Mouse (Mus musculus): Measurements from ENCODE around the gene Ate1.
A peak's percentile ranks its signal among the peaks of the same experiment; 100 is the strongest.
"Not testable (repeated sequence)": the region's sequence is repeated elsewhere in the genome, so short reads cannot be mapped to it uniquely, and the experiment has no call there.

The Ate1 gene

DNA sequence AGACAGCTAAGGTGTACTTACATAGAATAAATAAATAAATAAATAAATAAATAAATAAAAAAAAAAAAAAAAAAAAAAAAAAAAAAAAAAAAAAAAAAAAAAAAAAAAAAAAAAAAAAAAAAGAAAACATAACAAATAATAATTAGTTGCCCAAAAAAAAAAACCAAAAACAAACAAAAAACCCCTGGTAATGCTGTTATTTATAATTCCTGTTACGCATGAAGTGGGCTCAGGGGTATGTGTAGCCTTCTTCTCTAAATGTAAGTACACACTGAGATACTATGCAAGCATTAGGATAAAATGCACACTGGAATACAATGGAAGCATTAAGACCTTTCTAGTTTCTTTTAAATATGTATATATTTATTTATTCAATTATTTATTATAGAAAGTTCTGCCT is 130.1 kb downstream of the Ate1 start:
- not testable (repeated sequence) for DNase-seq

- DNase-seq: no peak
Observed at GRCm38 (mm10) chr7:130386308-130386707, 133.9 kb downstream of the Ate1 start.

DNA sequence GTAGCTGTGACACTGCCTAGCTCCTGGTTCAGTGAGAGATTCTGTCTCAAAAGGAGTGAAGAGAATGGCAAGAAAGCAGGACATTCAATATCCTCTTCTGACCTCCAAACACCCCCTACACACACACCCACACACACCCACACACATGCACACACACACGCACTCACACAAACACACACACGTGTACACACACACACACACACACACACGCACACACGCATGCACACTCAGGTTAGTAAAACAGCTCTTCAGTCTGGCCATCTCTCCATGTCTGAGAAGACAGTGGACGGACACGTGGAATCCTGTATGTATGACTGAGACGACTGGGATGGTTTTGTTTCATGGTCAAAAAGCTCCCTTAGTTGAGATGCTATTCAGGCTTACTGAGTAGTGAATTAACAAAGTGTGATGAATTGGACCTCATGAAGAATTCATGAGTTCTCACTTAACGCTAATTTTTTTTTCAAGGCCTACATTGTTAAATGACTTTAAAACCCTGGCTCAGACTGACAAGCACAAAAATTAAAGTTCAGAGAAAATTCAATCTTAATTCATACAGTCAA is 134.4 kb downstream of the Ate1 start:
- DNase-seq: no peak

DNA sequence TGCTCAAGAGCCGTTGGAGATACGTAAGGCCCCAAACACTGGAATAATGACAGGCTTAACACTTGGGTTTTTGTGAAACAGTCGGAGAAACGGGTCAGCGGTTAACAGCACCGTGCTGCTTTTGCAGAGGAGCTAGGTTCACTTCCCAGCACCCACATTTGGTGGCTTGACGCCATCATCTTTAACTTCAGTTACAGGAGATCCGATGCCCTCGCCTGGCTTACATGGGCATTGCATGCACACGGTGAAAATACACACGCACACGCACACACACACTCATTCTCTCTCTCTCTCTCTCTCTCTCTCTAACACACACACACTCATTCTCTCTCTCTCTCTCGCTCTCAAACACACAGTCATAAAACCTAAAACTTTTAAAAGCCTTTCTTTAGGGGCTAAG is 138.0 kb downstream of the Ate1 start:
- DNase-seq: peak; percentile 25 to 41

DNA sequence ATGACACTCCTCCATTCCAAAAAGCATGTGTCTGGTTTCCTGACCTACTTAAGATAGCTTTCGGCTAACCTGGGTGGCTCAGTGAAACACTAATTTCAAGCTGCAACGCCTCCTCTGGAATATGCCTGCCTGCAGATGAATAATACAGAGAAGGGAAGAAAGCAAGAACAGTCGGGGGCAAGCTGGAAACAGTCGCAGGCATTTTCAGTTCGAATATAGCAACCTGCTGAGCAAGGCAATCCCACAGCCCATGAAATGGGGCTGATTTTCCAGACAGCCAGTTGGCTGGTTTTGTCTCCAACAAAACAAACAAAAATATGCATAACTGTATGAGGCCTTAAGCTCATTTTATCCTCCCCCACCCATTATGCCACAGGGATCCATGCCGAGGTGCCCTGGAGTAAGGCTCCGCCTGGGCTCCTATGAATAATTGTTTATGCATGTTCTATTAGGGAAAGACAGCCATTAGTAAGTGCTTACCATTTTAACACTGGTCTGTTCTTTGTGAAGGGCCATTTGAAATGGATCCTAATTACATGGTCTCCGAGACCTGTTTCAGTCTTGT is 138.7 kb downstream of the Ate1 start:
- DNase-seq: peak in 1 of 2 experiments; percentile 39

GRCm38 (mm10) chr7:130380769-130381355 is 139.3 kb downstream of the Ate1 start:
- DNase-seq: peak; percentile 86 to 90

DNA sequence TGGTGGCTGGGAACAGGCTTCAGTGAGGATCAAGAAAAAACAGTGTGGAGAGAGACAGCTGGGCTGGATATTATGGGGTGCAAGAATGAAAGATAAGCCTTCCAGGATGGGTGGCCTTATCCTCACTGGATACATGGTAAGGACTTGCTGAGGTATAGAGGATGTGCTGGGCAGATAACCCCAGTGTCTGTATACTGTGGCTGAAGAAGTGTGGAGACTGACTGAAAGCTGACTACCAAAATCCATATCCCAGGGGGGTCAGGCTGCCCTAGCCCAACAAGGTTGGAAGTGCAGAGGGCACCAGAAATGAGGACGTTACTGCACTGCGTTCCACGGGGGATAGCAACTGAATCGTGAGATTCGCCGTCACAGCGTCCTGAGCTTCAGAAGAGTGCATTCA is 139.8 kb downstream of the Ate1 start:
- DNase-seq: peak in 1 of 2 experiments; percentile 20

GRCm38 (mm10) chr7:130379886-130380285 is 140.3 kb downstream of the Ate1 start:
- DNase-seq: no peak

DNA sequence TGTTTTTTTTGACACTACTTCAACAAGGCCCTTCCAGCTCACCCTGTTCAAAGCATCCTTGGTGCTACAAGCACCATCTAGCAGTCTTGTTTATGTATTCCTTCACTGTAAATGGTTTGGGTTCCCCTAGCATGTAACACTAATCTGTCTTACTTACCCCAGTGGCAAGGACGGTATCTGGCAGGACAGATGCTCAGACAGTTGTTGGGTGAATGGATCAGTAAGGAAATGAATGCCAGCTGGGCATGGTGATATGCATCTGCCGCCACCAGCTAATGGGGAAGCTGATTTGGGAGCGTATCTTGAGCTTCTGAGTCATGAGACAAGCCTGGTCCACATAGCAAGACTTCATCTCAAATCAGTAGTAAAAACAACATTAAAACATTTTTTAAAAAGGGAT is 141.9 kb downstream of the Ate1 start:
- DNase-seq: no peak

GRCm38 (mm10) chr7:130374311-130374710 is 145.9 kb downstream of the Ate1 start:
- DNase-seq: no peak

GRCm38 (mm10) chr7:130368827-130369641 is 151.1 kb downstream of the Ate1 start:
- peak in 1 of 2 experiments; percentile 25 for DNase-seq

DNA sequence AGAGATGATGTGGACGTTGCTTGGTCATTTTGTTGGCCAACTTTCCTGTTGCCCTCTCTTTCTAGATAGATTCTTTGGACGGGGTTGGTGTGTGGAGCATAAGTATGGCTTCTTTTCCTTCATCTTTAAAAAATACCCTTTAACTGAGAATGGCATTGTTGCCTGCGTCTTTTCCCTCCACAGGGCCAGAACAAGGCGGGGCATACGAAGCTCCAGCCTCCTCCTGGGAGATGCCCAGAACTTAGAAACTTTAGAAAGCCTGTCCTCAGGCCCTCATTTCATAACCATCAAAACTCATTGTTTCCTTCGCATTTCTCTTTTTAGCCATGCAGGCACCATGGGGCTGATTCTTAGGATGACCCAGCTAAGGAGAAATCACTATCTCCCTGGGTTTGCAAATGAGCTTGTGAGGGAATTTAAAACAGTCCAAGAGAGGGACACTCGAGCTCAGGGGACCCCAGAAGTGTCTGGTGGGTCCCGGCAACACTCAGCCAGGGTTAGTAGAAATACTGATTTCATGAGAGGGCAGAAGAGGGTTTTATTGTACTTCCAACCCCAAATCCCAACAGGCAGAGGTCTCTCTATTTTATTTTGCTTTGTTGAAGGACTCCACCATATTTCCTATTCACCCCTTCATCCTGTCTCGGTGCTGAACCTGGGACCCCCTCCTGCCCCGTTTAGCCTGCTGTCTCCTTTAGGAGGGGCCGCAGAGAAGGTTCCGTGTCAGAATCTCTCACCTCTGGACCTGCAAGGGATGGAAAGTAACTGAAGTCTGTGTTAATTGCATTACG is 151.9 kb downstream of the Ate1 start:
- no peak for DNase-seq

- DNase-seq: no peak
Observed at GRCm38 (mm10) chr7:130367222-130368035, 152.7 kb downstream of the Ate1 start.

- no peak for DNase-seq
Observed at GRCm38 (mm10) chr7:130365711-130366110, 154.5 kb downstream of the Ate1 start.
